Mouse (Mus musculus) splenic B cell, adult 2 months (primary cell): ENCODE measurements around the gene Pgghg.

Experiments
- DNase-seq: peaks from one replicate; pipeline ENCODE4 v3.0.0-alpha.2; 2011; ENCODE audit warnings: low read depth, low spot score
- H3K27me3 ChIP-seq: 2 replicates; pipeline ENCODE4 v1.6.1; 2012; ENCODE audit warnings: mild to moderate bottlenecking, low read length, moderate library complexity, mixed read lengths; ENCODE audit not compliant: control insufficient read depth, poor library complexity, insufficient read depth, severe bottlenecking
- H3K36me3 ChIP-seq: 2 replicates; pipeline ENCODE4 v1.6.1; 2012; ENCODE audit warnings: mild to moderate bottlenecking, low read length, moderate library complexity, mixed read lengths; ENCODE audit not compliant: control insufficient read depth, poor library complexity, insufficient read depth, severe bottlenecking

Pgghg gene

GRCm38 (mm10) chr7:140912846-140913482 is 28.2 kb upstream of the Pgghg start:
- Histone ChIP-seq H3K36me3 (no peaks in the 10 kb centered on the region), H3K27me3 (no peaks in the 10 kb centered on the region)
- DNase-seq = no peak

DNA sequence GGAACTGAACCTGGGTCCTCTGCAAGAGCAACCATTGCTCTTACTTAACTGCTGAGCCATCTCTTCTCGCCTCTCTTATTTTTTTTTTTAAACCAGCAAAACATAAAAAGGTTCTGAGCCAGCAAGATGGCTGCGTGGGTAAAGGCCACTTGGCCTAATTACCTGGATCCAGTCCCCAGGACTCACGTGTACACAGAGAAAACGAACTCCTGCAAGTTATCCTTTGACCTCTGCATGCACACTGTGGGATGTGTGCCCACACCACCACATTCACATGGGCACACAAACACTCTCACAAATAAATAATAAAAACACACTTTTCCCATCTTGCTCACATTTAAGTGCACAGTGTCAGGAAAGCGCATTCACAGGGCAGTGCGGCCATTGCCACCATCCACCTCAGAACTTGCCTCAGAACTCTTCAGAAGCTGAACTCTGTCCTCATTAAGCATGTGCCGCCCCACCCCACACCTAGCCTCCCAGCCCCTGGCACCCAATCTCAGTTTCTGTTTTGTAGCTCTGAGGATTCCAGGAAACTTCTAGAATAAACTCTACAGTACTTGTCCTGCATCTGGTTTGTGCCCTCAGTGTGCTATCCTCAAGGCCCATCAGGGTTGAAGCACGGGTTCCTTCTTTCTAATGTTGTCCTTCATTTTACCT is 27.0 kb upstream of the Pgghg start:
- H3K27me3 ChIP-seq = no peaks in the 10 kb centered on the region
- no peaks in the 10 kb centered on the region for H3K36me3 ChIP-seq
- DNase-seq = no peak

DNA sequence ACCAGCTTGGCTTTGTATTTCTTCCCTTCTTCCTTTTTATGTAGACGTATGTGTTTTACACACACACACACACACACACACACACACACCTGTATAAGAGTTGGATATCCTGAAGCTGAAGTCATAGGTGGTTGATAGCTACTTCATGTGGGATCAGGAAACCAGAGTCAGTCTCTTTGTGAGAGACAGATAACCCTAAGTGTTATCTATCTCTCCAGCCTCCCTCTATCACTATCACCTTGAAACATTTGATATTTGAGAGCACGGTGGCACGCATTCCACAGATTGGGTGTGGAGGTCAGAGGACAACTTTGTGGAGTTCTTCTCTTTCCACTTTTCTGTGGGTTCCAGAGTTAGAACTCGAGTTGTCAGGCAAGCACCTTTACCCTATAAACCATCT is 21.3 kb upstream of the Pgghg start:
- no peaks in the 10 kb centered on the region for H3K36me3 ChIP-seq
- no peaks in the 10 kb centered on the region for H3K27me3 ChIP-seq
- DNase-seq = no peak

GRCm38 (mm10) chr7:140920418-140921029 is 20.7 kb upstream of the Pgghg start, which contains the start of gene Nlrp6:
Gene Nlrp6 (plus strand): TSS chr7:140920902.
- Histone ChIP-seq H3K36me3 (no peaks in the 10 kb centered on the region), H3K27me3 (no peaks in the 10 kb centered on the region)
- DNase-seq = no peak

- no peaks in the 10 kb centered on the region for H3K36me3 ChIP-seq
- H3K27me3 ChIP-seq = no peaks in the 10 kb centered on the region
- no peak for DNase-seq
These were observed 19.8 kb upstream of the Pgghg start for GRCm38 (mm10) chr7:140921225-140921975.

- no peaks in the 10 kb centered on the region for H3K36me3 ChIP-seq
- H3K27me3 ChIP-seq = no peaks in the 10 kb centered on the region
- peak; percentile 29 for DNase-seq
These were observed 18.7 kb upstream of the Pgghg start for GRCm38 (mm10) chr7:140922398-140923069.

DNA sequence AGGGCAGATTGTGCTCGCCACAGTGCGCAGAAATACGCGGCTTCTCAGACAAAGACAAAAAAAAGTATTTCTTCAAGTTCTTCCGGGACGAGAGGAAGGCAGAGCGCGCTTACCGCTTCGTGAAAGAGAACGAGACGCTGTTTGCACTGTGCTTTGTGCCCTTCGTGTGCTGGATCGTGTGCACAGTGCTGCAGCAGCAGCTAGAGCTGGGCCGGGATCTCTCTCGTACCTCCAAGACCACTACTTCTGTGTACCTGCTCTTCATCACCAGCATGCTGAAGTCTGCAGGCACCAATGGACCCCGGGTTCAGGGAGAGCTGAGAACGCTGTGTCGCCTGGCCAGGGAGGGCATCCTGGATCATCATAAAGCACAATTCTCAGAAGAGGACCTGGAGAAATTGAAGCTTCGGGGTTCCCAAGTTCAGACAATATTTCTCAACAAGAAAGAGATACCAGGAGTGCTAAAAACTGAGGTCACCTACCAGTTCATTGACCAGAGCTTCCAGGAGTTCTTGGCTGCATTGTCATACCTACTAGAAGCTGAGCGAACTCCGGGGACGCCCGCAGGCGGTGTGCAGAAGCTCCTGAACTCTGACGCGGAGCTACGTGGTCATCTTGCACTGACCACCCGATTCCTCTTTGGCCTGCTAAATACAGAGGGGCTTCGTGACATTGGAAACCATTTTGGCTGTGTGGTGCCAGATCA is 18.0 kb upstream of the Pgghg start:
- H3K36me3 ChIP-seq = no peaks in the 10 kb centered on the region
- no peaks in the 10 kb centered on the region for H3K27me3 ChIP-seq
- no peak for DNase-seq

DNA sequence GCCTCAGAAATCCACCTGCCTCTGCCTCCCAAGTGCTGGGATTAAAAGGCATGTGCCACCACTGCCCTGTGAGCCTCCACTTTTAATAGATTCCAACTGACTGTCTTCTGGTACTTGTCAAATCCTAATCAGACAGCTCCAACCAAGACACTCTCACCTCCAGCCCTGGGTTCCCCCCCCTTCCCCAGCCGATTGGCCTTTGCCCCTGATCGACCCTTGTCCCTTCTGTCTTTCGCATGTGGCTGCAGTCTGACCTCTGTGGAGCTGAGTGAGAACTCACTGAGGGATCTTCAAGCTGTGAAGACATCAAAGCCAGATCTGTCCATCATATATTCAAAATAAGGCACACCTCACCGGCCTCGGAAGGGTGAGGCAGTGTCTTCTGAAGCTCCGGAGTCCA is 14.0 kb upstream of the Pgghg start:
- no peak for DNase-seq
- Histone ChIP-seq H3K27me3 (no peaks in the 10 kb centered on the region), H3K36me3 (no peaks in the 10 kb centered on the region)

GRCm38 (mm10) chr7:140938436-140938835 is 2.8 kb upstream of the Pgghg start:
- H3K36me3 ChIP-seq = no peaks in the 10 kb centered on the region
- H3K27me3 ChIP-seq = no peaks in the 10 kb centered on the region
- peak; percentile 33 for DNase-seq

DNA sequence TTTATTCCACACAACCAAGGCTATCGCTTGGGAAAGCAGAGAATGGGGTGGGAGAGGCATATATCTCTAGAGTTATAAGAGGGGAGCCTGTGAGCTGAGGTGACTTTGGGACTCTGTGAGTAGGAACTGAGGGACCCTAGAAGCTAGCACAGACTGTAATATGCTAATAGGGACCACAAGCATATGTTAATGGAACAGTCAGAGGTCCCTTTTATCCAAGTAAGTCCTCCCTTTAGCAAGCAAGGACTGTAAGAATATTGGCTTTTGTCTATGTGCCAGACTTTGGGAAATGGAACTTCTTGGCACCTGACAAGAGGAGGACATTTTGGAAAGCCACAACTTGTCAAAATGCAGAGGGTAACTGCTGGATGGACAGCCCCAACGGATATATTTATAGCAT is 2.3 kb upstream of the Pgghg start:
- no peak for DNase-seq
- no peaks in the 10 kb centered on the region for H3K27me3 ChIP-seq
- H3K36me3 ChIP-seq = no peaks in the 10 kb centered on the region

GRCm38 (mm10) chr7:140939669-140940171 is 1.5 kb upstream of the Pgghg start:
- no peaks in the 10 kb centered on the region for H3K27me3 ChIP-seq
- no peaks in the 10 kb centered on the region for H3K36me3 ChIP-seq
- DNase-seq = no peak

DNA sequence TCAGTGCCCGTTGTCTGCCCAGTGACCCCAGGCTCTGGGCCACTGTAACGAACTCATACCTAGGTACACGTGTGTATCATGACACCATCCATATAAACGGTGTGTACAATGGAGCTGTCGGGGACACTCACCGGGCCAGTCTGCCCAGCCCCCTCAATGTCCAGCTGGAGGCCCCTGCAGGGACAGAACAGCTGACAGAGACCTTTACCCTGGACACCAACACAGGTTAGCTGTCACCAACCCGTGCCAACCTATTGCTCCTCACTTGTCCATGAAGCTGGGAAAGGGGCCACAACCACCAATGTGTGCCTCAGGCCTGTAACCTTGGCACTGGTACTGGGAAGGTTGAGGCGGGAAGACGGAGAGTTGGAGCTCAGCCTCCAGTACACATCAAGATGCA is 1.1 kb downstream of the Pgghg start:
- DNase-seq = no peak
- Histone ChIP-seq H3K27me3 (no peaks in the 10 kb centered on the region), H3K36me3 (no peaks in the 10 kb centered on the region)

DNA sequence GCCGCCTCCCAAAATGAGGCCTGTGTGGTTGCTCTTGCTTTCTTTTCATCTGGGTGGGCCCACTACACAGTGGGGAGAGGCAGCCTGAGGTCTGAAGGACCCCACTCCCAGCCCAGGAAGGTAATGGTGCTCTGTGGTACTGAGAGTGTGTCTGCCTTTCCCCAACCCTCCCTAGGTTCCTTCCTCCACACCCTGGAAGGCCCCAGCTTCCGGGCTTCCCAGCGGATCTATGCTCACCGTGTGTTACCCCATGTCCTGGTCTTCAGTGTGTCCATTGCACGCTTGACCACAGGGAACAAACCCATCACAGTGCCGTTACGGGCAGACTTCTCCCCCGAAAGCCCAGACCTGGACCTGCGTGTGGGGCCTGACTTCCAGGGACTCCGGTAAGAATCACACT is 1.6 kb downstream of the Pgghg start:
- no peaks in the 10 kb centered on the region for H3K27me3 ChIP-seq
- DNase-seq = no peak
- no peaks in the 10 kb centered on the region for H3K36me3 ChIP-seq

GRCm38 (mm10) chr7:140943356-140943755 is 2.2 kb downstream of the Pgghg start:
- H3K27me3 ChIP-seq = no peaks in the 10 kb centered on the region
- DNase-seq = no peak
- no peaks in the 10 kb centered on the region for H3K36me3 ChIP-seq
